Mouse (Mus musculus) intestine, embryonic 14.5 days (tissue): ENCODE results near the gene Tmem14a. TPM values are rescaled to one million over a fixed set of nuclear protein-coding genes. Genes with fewer than 3 reads are reported as not detected.

Experiments
- ATAC-seq: fragments of 200-750 bp; cut with Nextera tagmentation; replicated peaks from 2 replicates; pipeline ENCODE4 v1.8.0; 2017; ENCODE audit warnings: low read depth, moderate number of reproducible peaks, moderate TSS enrichment, moderate library complexity; ENCODE audit not compliant: low FRiP score, low TSS enrichment
- DNase-seq: peaks from one replicate; pipeline ENCODE4 v3.0.0-alpha.2; 2018; ENCODE audit warnings: low spot score
- H3K27ac ChIP-seq: fragments of 300-500 bp; sonication (generic); 2 replicates; pipeline ENCODE4 v1.5.1; 2014; ENCODE audit warnings: low read depth, mild to moderate bottlenecking, control low read depth
- H3K27me3 ChIP-seq: fragments of 300-500 bp; sonication (generic); replicated peaks from 2 replicates; pipeline ENCODE4 v1.6.1; 2014; ENCODE audit warnings: low read length, control low read depth; ENCODE audit not compliant: control insufficient read depth, insufficient read depth
- H3K36me3 ChIP-seq: fragments of 300-500 bp; sonication (generic); 2 replicates; pipeline ENCODE4 v1.6.1; 2014; ENCODE audit warnings: low read length, control low read depth; ENCODE audit not compliant: control insufficient read depth, insufficient read depth
- H3K4me1 ChIP-seq: fragments of 300-500 bp; sonication (generic); replicated peaks from 2 replicates; pipeline ENCODE4 v1.6.1; 2014; ENCODE audit warnings: low read length, control low read depth, mixed read lengths; ENCODE audit not compliant: control insufficient read depth, insufficient read depth
- H3K4me2 ChIP-seq: fragments of 300-500 bp; sonication (generic); 2 replicates; pipeline ENCODE4 v1.6.1; 2014; ENCODE audit warnings: low read length
- H3K4me3 ChIP-seq: fragments of 300-500 bp; sonication (generic); 2 replicates; pipeline ENCODE4 v1.5.1; 2014; ENCODE audit warnings: low read depth, low read length, control low read depth, mixed read lengths
- H3K9ac ChIP-seq: fragments of 300-500 bp; sonication (generic); 2 replicates; pipeline ENCODE4 v1.6.1; 2014; ENCODE audit warnings: mild to moderate bottlenecking, low read length
- H3K9me3 ChIP-seq: fragments of 300-500 bp; sonication (generic); 2 replicates; pipeline ENCODE4 v1.6.1; 2016; ENCODE audit warnings: low read length, control low read depth; ENCODE audit not compliant: control insufficient read depth
- WGBS: fragments of 180-500 bp; shearing (Covaris S2); extraction: QIAGEN DNeasy Blood & Tissue Kit; methylation state at CpG from one replicate; pipeline ENCODE4 v1.1.7; 2014; 5-methylcytosine and 5-hydroxymethylcytosine counted together
- polyA plus RNA-seq: library from polyadenylated mRNA; unstranded; fragments of >200 nt; fragmentation: Nextera tagmentation; extraction: Ambion mirVana; gene quantifications from 2 replicates; pipeline ENCODE4 v1.2.1, GENCODE M21; 2014

Tmem14a gene
- polyA plus RNA-seq, 1 experiment from 2014 or later: 10.7 TPM

- no peak overlapping the region for H3K27ac ChIP-seq
- H3K4me3 ChIP-seq: no peak overlapping the region
- 82% methylated on average over 9 of the region's 9 CpGs for WGBS
Observed at GRCm38 (mm10) chr1:21248560-21249390, 30.4 kb downstream of the Tmem14a start.

GRCm38 (mm10) chr1:21251661-21252060 is 33.3 kb downstream of the Tmem14a start:
- Histone ChIP-seq H3K9me3 (no peaks in the 10 kb centered on the region), H3K9ac (no peak overlapping the region), H3K4me1 (no peaks in the 10 kb centered on the region), H3K36me3 (no peaks in the 10 kb centered on the region), H3K4me2 (no peak overlapping the region), H3K27me3 (no peaks in the 10 kb centered on the region), H3K27ac (no peak overlapping the region), H3K4me3 (no peak overlapping the region)
- ATAC-seq (no peak), DNase-seq (no peak)
- 61% methylated on average over 6 of the region's 6 CpGs for WGBS

More at GRCm38 (mm10) chr1:21248560-21249390, 30.4 kb downstream of the Tmem14a start:
- DNase-seq (no peak), ATAC-seq (no peak)
- Histone ChIP-seq H3K27me3 (no peaks in the 10 kb centered on the region), H3K4me2 (no peak overlapping the region), H3K9ac (no peak overlapping the region), H3K9me3 (no peaks in the 10 kb centered on the region), H3K4me1 (no peaks in the 10 kb centered on the region), H3K36me3 (no peaks in the 10 kb centered on the region)

- Histone ChIP-seq H3K4me3 (no peak overlapping the region), H3K9ac (no peak overlapping the region), H3K9me3 (no peaks in the 10 kb centered on the region), H3K4me1 (no peaks in the 10 kb centered on the region), H3K4me2 (no peak overlapping the region), H3K36me3 (no peaks in the 10 kb centered on the region), H3K27me3 (no peaks in the 10 kb centered on the region), H3K27ac (no peak overlapping the region)
- ATAC-seq (no peak), DNase-seq (no peak)
- WGBS: 83% methylated on average over 10 of the region's 10 CpGs
Observed at GRCm38 (mm10) chr1:21252566-21253302, 34.4 kb downstream of the Tmem14a start.

- no peak overlapping the region for H3K4me3 ChIP-seq
- H3K9me3 ChIP-seq: no peaks in the 10 kb centered on the region
- WGBS: 90% methylated on average over 1 of the region's 1 CpGs
- ATAC-seq: no peak
- no peak overlapping the region for H3K9ac ChIP-seq
- H3K4me2 ChIP-seq: no peak overlapping the region
- DNase-seq: no peak
- H3K27me3 ChIP-seq: no peaks in the 10 kb centered on the region
- no peak overlapping the region for H3K27ac ChIP-seq
- H3K36me3 ChIP-seq: no peaks in the 10 kb centered on the region
- no peaks in the 10 kb centered on the region for H3K4me1 ChIP-seq
Observed at GRCm38 (mm10) chr1:21253303-21253650, 34.9 kb downstream of the Tmem14a start.

GRCm38 (mm10) chr1:21253856-21254255 is 35.5 kb downstream of the Tmem14a start:
- H3K27ac ChIP-seq: no peak overlapping the region
- WGBS: 76% methylated on average over 4 of the region's 4 CpGs
- ATAC-seq: no peak
- no peaks in the 10 kb centered on the region for H3K9me3 ChIP-seq
- no peak for DNase-seq
- no peak overlapping the region for H3K9ac ChIP-seq
- H3K27me3 ChIP-seq: no peaks in the 10 kb centered on the region
- no peak overlapping the region for H3K4me2 ChIP-seq
- no peaks in the 10 kb centered on the region for H3K4me1 ChIP-seq
- no peak overlapping the region for H3K4me3 ChIP-seq
- H3K36me3 ChIP-seq: no peaks in the 10 kb centered on the region

- Histone ChIP-seq H3K27me3 (no peaks in the 10 kb centered on the region), H3K9me3 (no peaks in the 10 kb centered on the region), H3K9ac (no peak overlapping the region), H3K27ac (no peak overlapping the region), H3K4me2 (no peak overlapping the region), H3K36me3 (no peaks in the 10 kb centered on the region), H3K4me3 (no peak overlapping the region), H3K4me1 (no peaks in the 10 kb centered on the region)
- ATAC-seq: no peak
- 94% methylated on average over 7 of the region's 7 CpGs for WGBS
- DNase-seq: no peak
Observed at GRCm38 (mm10) chr1:21255625-21256345, 37.4 kb downstream of the Tmem14a start.

- Histone ChIP-seq H3K4me3 (no peak overlapping the region), H3K9me3 (no peaks in the 10 kb centered on the region), H3K27me3 (no peaks in the 10 kb centered on the region), H3K9ac (no peak overlapping the region), H3K4me1 (no peaks in the 10 kb centered on the region), H3K27ac (no peak overlapping the region), H3K36me3 (no peaks in the 10 kb centered on the region), H3K4me2 (no peak overlapping the region)
- DNase-seq (no peak), ATAC-seq (no peak)
- WGBS: 54% methylated on average over 3 of the region's 3 CpGs
Observed at GRCm38 (mm10) chr1:21256391-21256790, 38.0 kb downstream of the Tmem14a start.

- no peak overlapping the region for H3K4me3 ChIP-seq
- H3K27me3 ChIP-seq: no peaks in the 10 kb centered on the region
- H3K27ac ChIP-seq: no peak overlapping the region
- H3K9me3 ChIP-seq: no peaks in the 10 kb centered on the region
- no peaks in the 10 kb centered on the region for H3K36me3 ChIP-seq
- WGBS: 73% methylated on average over 5 of the region's 5 CpGs
- ATAC-seq: no peak
- DNase-seq: no peak
- H3K9ac ChIP-seq: no peak overlapping the region
- H3K4me1 ChIP-seq: no peaks in the 10 kb centered on the region
- H3K4me2 ChIP-seq: no peak overlapping the region
Observed at GRCm38 (mm10) chr1:21256871-21257270, 38.5 kb downstream of the Tmem14a start.
